Mouse (Mus musculus) intestine, embryonic 16.5 days (tissue): Measurements from ENCODE around the gene Adamtsl1. TPM values are rescaled to one million over a fixed set of nuclear protein-coding genes. Genes with fewer than 3 reads are reported as not detected.

Experiments used
- ATAC-seq: fragments of 200-750 bp; cut with Nextera tagmentation; 2 replicates; pipeline ENCODE4 v1.8.0; 2017; ENCODE audit warnings: moderate TSS enrichment, moderate library complexity
- H3K27ac ChIP-seq: fragments of 300-500 bp; sonication (generic); 2 replicates; pipeline ENCODE4 v1.5.1; 2014; ENCODE audit warnings: mild to moderate bottlenecking, low read length
- H3K27me3 ChIP-seq: fragments of 300-500 bp; sonication (generic); replicated peaks from 2 replicates; pipeline ENCODE4 v1.6.1; 2014; ENCODE audit warnings: low read length, control low read depth, mixed read lengths; ENCODE audit not compliant: control insufficient read depth, insufficient read depth
- H3K36me3 ChIP-seq: fragments of 300-500 bp; sonication (generic); 2 replicates; pipeline ENCODE4 v1.6.1; 2014; ENCODE audit warnings: low read length, control low read depth; ENCODE audit not compliant: control insufficient read depth, insufficient read depth
- H3K4me1 ChIP-seq: fragments of 300-500 bp; sonication (generic); 2 replicates; pipeline ENCODE4 v1.6.1; 2014; ENCODE audit warnings: low read length, control low read depth, mixed read lengths; ENCODE audit not compliant: control insufficient read depth, insufficient read depth
- H3K4me2 ChIP-seq: fragments of 300-500 bp; sonication (generic); 2 replicates; pipeline ENCODE4 v1.6.1; 2014; ENCODE audit warnings: low read depth, low read length, control low read depth
- H3K4me3 ChIP-seq: fragments of 300-500 bp; sonication (generic); 2 replicates; pipeline ENCODE4 v1.5.1; 2014; ENCODE audit warnings: mild to moderate bottlenecking, low read length
- H3K9ac ChIP-seq: fragments of 300-500 bp; sonication (generic); 2 replicates; pipeline ENCODE4 v1.6.1; 2014; ENCODE audit warnings: low read depth, low read length
- H3K9me3 ChIP-seq: fragments of 300-500 bp; sonication (generic); 2 replicates; pipeline ENCODE4 v1.6.1; 2016; ENCODE audit warnings: low read length, control low read depth; ENCODE audit not compliant: control insufficient read depth
- WGBS: fragments of 180-500 bp; shearing (Covaris S2); extraction: QIAGEN DNeasy Blood & Tissue Kit; methylation state at CpG from one replicate; pipeline ENCODE4 v1.1.7; 2014; 5-methylcytosine and 5-hydroxymethylcytosine counted together
- polyA plus RNA-seq: library from polyadenylated mRNA; unstranded; fragments of >200 nt; fragmentation: Nextera tagmentation; extraction: Ambion mirVana; gene quantifications from 2 replicates; pipeline ENCODE4 v1.2.1, GENCODE M21; 2015

Gene Adamtsl1
- polyA plus RNA-seq, 1 experiment from 2014 or later: 6.6 TPM

DNA sequence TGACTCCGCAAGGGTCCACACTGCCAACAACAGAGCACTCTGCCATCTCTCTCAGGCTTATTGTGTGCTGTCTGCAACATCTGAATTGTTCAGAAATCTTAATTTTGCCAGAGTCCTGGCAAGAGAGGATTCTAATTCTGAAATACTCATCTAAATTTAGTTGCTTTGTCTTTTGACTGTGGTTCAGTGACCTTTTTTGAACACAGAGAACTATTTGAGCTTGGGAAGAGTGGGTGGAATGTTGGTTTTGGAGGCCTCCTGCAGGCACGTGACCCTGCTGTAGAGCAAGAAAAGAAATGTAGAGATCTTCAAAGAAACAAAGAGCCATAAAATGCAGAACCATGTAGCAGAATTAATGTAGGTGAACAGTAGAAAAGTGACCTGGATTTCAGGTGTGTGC lies 445.0 kb downstream of the Adamtsl1 start:
- ATAC-seq: no peak
- Histone ChIP-seq H3K9ac (no peak overlapping the region), H3K4me1 (no peaks in the 10 kb centered on the region), H3K4me2 (no peak overlapping the region), H3K36me3 (no peaks in the 10 kb centered on the region), H3K27me3 (no peaks in the 10 kb centered on the region), H3K9me3 (no peaks in the 10 kb centered on the region), H3K27ac (no peak overlapping the region), H3K4me3 (no peak overlapping the region)
- WGBS: 69% methylated on average over 2 of the region's 2 CpGs

GRCm38 (mm10) chr4:85976188-85976587 lies 462.2 kb downstream of the Adamtsl1 start:
- Histone ChIP-seq H3K27ac (no peak overlapping the region), H3K36me3 (no peaks in the 10 kb centered on the region), H3K4me2 (no peak overlapping the region), H3K9me3 (no peaks in the 10 kb centered on the region), H3K4me1 (no peaks in the 10 kb centered on the region), H3K27me3 (no peaks in the 10 kb centered on the region), H3K4me3 (no peak overlapping the region), H3K9ac (no peak overlapping the region)
- 49% methylated on average over 3 of the region's 3 CpGs for WGBS
- ATAC-seq: no peak

- Histone ChIP-seq H3K27me3 (no peaks in the 10 kb centered on the region), H3K36me3 (no peaks in the 10 kb centered on the region), H3K27ac (no peak overlapping the region), H3K4me3 (no peak overlapping the region), H3K4me2 (no peak overlapping the region), H3K9me3 (no peaks in the 10 kb centered on the region), H3K4me1 (no peaks in the 10 kb centered on the region), H3K9ac (no peak overlapping the region)
- 68% methylated on average over 10 of the region's 10 CpGs for WGBS
- ATAC-seq: no peak
Measured at GRCm38 (mm10) chr4:85979206-85979605, 465.2 kb downstream of the Adamtsl1 start.

DNA sequence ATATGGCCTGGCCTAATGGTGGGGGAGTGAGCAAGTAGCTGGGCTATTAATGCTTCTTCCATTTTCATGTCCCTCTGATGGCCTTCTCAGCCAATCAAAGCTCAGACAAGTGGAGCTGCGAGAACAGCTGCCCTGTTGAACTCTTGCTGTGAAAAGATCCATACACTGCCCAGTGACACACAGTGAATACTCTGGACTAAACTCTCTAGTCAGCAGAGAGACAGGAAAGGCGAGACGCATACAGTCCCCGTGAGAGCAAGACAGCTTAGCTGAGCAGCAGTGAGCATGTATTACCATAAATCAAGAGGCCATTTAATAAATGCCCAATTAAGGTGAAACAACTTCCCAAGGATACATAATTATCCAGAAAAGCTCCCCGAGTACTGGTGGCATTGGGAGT lies 492.6 kb downstream of the Adamtsl1 start:
- 50% methylated on average over 5 of the region's 5 CpGs for WGBS
- ATAC-seq: no peak
- Histone ChIP-seq H3K4me3 (no peak overlapping the region), H3K4me1 (no peaks in the 10 kb centered on the region), H3K27ac (no peak overlapping the region), H3K9me3 (no peaks in the 10 kb centered on the region), H3K27me3 (no peaks in the 10 kb centered on the region), H3K4me2 (no peak overlapping the region), H3K9ac (no peak overlapping the region), H3K36me3 (no peaks in the 10 kb centered on the region)

- H3K4me2 ChIP-seq: no peak overlapping the region
- H3K9me3 ChIP-seq: no peaks in the 10 kb centered on the region
- no peaks in the 10 kb centered on the region for H3K27me3 ChIP-seq
- 92% methylated on average over 3 of the region's 3 CpGs for WGBS
- H3K27ac ChIP-seq: no peak overlapping the region
- no peak for ATAC-seq
- H3K9ac ChIP-seq: no peak overlapping the region
- H3K4me3 ChIP-seq: no peak overlapping the region
- H3K36me3 ChIP-seq: no peaks in the 10 kb centered on the region
- no peaks in the 10 kb centered on the region for H3K4me1 ChIP-seq
Measured at GRCm38 (mm10) chr4:86013640-86014039, 499.7 kb downstream of the Adamtsl1 start.

DNA sequence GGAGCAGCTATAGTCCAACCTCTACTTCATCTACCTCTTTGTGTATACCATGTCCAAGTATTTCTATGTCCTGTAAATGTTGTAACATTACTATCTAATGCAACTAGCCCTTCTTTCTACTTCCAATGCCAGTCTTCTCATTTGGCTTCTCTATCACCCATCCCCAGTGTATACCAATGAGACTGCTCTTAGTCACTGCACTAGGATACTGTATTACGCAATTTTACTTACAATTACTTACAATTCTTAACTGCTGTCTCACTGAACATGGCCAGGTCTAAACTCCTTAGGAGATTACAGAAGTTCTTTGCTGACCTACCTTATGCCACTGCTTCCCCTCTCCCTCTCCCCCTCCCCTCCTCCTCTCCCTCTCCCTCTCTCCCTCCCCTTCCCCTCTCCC lies 505.0 kb downstream of the Adamtsl1 start:
- no peak overlapping the region for H3K4me2 ChIP-seq
- 94% methylated on average over 1 of the region's 1 CpGs for WGBS
- no peaks in the 10 kb centered on the region for H3K27me3 ChIP-seq
- no peak overlapping the region for H3K4me3 ChIP-seq
- no peaks in the 10 kb centered on the region for H3K9me3 ChIP-seq
- no peak overlapping the region for H3K27ac ChIP-seq
- H3K36me3 ChIP-seq: no peaks in the 10 kb centered on the region
- no peak for ATAC-seq
- no peak overlapping the region for H3K9ac ChIP-seq
- no peaks in the 10 kb centered on the region for H3K4me1 ChIP-seq

GRCm38 (mm10) chr4:86019586-86019985 lies 505.6 kb downstream of the Adamtsl1 start:
- no peak overlapping the region for H3K27ac ChIP-seq
- H3K27me3 ChIP-seq: no peaks in the 10 kb centered on the region
- no peak overlapping the region for H3K9ac ChIP-seq
- no peaks in the 10 kb centered on the region for H3K4me1 ChIP-seq
- H3K9me3 ChIP-seq: no peaks in the 10 kb centered on the region
- no peak overlapping the region for H3K4me3 ChIP-seq
- H3K4me2 ChIP-seq: no peak overlapping the region
- ATAC-seq: no peak
- 41% methylated on average over 4 of the region's 4 CpGs for whole genome bisulfite sequencing
- no peaks in the 10 kb centered on the region for H3K36me3 ChIP-seq

DNA sequence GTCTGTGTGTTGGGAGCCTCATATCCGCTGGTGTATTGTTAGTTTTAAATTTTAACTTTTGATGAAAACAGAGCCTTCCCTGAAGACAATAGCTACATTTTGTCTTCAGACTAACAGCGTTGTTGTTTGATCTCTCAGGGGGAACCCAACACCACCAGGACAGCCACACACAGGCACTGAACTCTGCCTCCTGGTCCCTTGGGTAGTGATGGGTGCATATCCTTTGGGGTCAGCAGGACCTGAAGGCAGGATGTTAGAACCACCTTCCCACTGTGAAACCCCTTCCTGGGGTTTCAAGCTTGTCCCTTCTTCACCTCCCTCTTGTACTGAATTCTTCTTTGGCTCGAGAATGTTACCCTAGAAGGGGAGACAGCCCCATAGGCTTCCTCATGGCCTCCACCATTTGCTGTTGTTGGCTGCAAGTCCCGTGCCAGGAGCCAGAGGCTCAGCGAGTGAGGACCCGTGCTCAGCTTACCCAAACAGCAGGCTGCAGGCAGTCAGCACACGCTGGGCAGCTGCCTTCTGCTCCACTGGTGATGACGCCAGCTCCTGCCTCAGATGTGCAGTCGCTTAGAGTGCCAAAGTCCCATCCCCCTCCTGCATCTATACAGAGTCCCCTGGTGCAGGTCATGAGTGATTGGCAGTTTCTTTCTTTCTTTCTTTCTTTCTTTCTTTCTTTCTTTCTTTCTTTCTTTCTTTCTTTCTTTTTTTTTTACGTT lies 506.6 kb downstream of the Adamtsl1 start:
- WGBS: 65% methylated on average over 10 of the region's 10 CpGs
- no peaks in the 10 kb centered on the region for H3K9me3 ChIP-seq
- no peak overlapping the region for H3K4me3 ChIP-seq
- no peak for ATAC-seq
- H3K4me2 ChIP-seq: no peak overlapping the region
- H3K27ac ChIP-seq: no peak overlapping the region
- H3K27me3 ChIP-seq: no peaks in the 10 kb centered on the region
- no peak overlapping the region for H3K9ac ChIP-seq
- no peaks in the 10 kb centered on the region for H3K4me1 ChIP-seq
- H3K36me3 ChIP-seq: no peaks in the 10 kb centered on the region

DNA sequence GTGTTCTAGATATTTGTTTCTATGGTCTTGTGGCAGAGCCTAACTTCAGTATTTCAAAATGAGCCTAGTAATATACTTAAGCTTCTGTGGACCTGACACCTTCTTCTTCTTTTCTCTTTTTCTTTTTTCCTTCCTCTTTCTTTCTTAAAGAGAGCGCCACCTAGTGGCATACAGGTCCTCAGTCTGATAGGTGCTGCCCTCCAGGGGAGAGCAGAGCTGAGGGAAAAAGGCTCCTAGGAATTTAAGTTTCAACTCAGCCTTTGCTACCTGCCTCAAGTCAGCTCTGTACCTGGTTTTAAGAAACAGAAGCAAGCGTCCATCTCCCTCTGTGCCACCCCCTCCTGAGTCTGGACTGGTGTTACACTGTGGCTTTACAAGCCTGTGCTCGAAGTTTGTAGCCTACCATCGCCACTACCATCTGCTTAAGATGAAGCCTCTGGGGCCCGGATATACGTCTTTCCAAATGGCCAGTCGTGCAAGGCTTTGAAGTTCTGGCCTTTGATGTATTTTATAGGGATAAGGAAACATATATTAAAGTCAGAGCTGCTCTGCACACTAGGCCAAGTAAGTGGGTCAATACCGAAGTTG lies 510.7 kb downstream of the Adamtsl1 start:
- Histone ChIP-seq H3K4me1 (no peaks in the 10 kb centered on the region), H3K27ac (no peak overlapping the region), H3K27me3 (no peaks in the 10 kb centered on the region), H3K9me3 (no peaks in the 10 kb centered on the region), H3K36me3 (no peaks in the 10 kb centered on the region), H3K4me2 (no peak overlapping the region), H3K9ac (no peak overlapping the region), H3K4me3 (no peak overlapping the region)
- WGBS: 51% methylated on average over 8 of the region's 8 CpGs
- ATAC-seq: no peak

DNA sequence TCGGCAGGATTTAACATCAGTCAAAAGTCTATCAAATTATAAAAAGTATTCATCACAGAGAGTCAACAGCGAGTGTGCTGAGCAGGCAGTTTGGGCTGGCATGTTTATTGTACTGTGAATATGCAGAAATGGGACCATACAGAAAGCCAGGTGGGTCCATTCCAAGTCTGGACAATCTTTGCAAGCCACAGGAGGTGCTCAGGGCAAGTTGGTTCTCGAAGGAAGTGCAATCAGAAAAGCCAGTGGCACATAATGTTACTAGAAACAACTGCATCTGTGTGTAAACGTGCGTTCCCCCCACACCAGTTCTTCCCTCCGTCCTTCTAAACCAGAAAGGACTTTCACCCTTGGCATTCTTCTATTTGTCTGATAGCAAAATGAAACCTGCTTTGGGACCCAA lies 515.5 kb downstream of the Adamtsl1 start:
- ATAC-seq: no peak
- Histone ChIP-seq H3K9me3 (no peaks in the 10 kb centered on the region), H3K4me3 (no peak overlapping the region), H3K4me2 (no peak overlapping the region), H3K4me1 (no peaks in the 10 kb centered on the region), H3K36me3 (no peaks in the 10 kb centered on the region), H3K27ac (no peak overlapping the region), H3K9ac (no peak overlapping the region), H3K27me3 (no peaks in the 10 kb centered on the region)
- WGBS: 79% methylated on average over 6 of the region's 6 CpGs
